Mouse (Mus musculus): ENCODE data around the gene Rpl37.
"Not testable (repeated sequence)": the region's sequence is repeated elsewhere in the genome, so short reads cannot be mapped to it uniquely, and the experiment has no call there.

Gene Rpl37

GRCm38 (mm10) chr15:5126456-5126855 lies 10.0 kb downstream of the Rpl37 start:
- DNase-seq: no peak

GRCm38 (mm10) chr15:5127487-5127886 lies 11.0 kb downstream of the Rpl37 start:
- no peak for DNase-seq

- no peak for DNase-seq
These were observed 11.9 kb downstream of the Rpl37 start for GRCm38 (mm10) chr15:5128176-5128940.

- no peak for DNase-seq
These were observed 12.8 kb downstream of the Rpl37 start for GRCm38 (mm10) chr15:5129111-5129805.

- DNase-seq: not testable (repeated sequence)
These were observed 14.6 kb downstream of the Rpl37 start for GRCm38 (mm10) chr15:5130887-5131668.

- DNase-seq: no peak
These were observed 16.9 kb downstream of the Rpl37 start for GRCm38 (mm10) chr15:5133301-5133700.

- no peak for DNase-seq
These were observed 17.7 kb downstream of the Rpl37 start for GRCm38 (mm10) chr15:5134179-5134578.

- no peak for DNase-seq
These were observed 18.6 kb downstream of the Rpl37 start for GRCm38 (mm10) chr15:5134945-5135483.

GRCm38 (mm10) chr15:5138021-5138856 lies 21.8 kb downstream of the Rpl37 start:
- DNase-seq: no peak

GRCm38 (mm10) chr15:5139366-5139765 lies 22.9 kb downstream of the Rpl37 start:
- DNase-seq: no peak

- no peak for DNase-seq
These were observed 23.4 kb downstream of the Rpl37 start for GRCm38 (mm10) chr15:5139863-5140262.

- no peak for DNase-seq
These were observed 23.9 kb downstream of the Rpl37 start for GRCm38 (mm10) chr15:5140357-5140756.

- DNase-seq: no peak
These were observed 25.6 kb downstream of the Rpl37 start for GRCm38 (mm10) chr15:5142047-5142446.

GRCm38 (mm10) chr15:5142714-5143113 lies 26.3 kb downstream of the Rpl37 start:
- DNase-seq: no peak

- peak; percentile 62 to 65 for DNase-seq
These were observed 27.0 kb downstream of the Rpl37 start, which contains the start of gene Prkaa1 for GRCm38 (mm10) chr15:5143361-5144020. Gene Prkaa1 (plus strand): TSS chr15:5143861.

GRCm38 (mm10) chr15:5144021-5144778 lies 27.8 kb downstream of the Rpl37 start:
- DNase-seq: peak in 1 of 2 experiments; percentile 66

- no peak for DNase-seq
These were observed 28.9 kb downstream of the Rpl37 start for GRCm38 (mm10) chr15:5145196-5145945.

GRCm38 (mm10) chr15:5149187-5149586 lies 32.7 kb downstream of the Rpl37 start:
- DNase-seq: no peak

- no peak for DNase-seq
These were observed 35.7 kb downstream of the Rpl37 start for GRCm38 (mm10) chr15:5152171-5152570.

- DNase-seq: no peak
These were observed 38.2 kb downstream of the Rpl37 start for GRCm38 (mm10) chr15:5154621-5155020.

Data from spleen, adult 18-20 months (tissue).